Mouse (Mus musculus) midbrain, embryonic 12.5 days (tissue): ENCODE measurements around the gene Ikzf3. TPM values are rescaled to one million over a fixed set of nuclear protein-coding genes. Genes with fewer than 3 reads are reported as not detected.

ENCODE experiments used
- ATAC-seq: fragments of 200-750 bp; cut with Nextera tagmentation; 2 replicates; pipeline ENCODE4 v1.8.0; 2017; ENCODE audit warnings: low read depth, moderate TSS enrichment, moderate library complexity; ENCODE audit not compliant: low FRiP score
- H3K27ac ChIP-seq: fragments of 300-500 bp; sonication (generic); replicated peaks from 2 replicates; pipeline ENCODE4 v1.5.1; 2016; ENCODE audit warnings: mild to moderate bottlenecking
- H3K27me3 ChIP-seq: fragments of 300-500 bp; sonication (generic); 2 replicates; pipeline ENCODE4 v1.6.1; 2016; ENCODE audit warnings: mild to moderate bottlenecking
- H3K36me3 ChIP-seq: fragments of 300-500 bp; sonication (generic); 2 replicates; pipeline ENCODE4 v1.6.1; 2016
- H3K4me1 ChIP-seq: fragments of 300-500 bp; sonication (generic); 2 replicates; pipeline ENCODE4 v1.6.1; 2016
- H3K4me2 ChIP-seq: fragments of 300-500 bp; sonication (generic); replicated peaks from 2 replicates; pipeline ENCODE4 v1.6.1; 2016; ENCODE audit warnings: mild to moderate bottlenecking, moderate library complexity
- H3K4me3 ChIP-seq: fragments of 300-500 bp; sonication (generic); 2 replicates; pipeline ENCODE4 v1.5.1; 2016; ENCODE audit warnings: mild to moderate bottlenecking
- H3K9ac ChIP-seq: fragments of 300-500 bp; sonication (generic); replicated peaks from 2 replicates; pipeline ENCODE4 v1.6.1; 2016; ENCODE audit warnings: mild to moderate bottlenecking, moderate library complexity
- H3K9me3 ChIP-seq: fragments of 300-500 bp; sonication (generic); 2 replicates; pipeline ENCODE4 v1.6.1; 2016; ENCODE audit warnings: mild to moderate bottlenecking
- WGBS: fragments of 180-500 bp; shearing (Covaris S2); methylation state at CpG from one replicate; pipeline ENCODE4 v1.1.7; 2016; 5-methylcytosine and 5-hydroxymethylcytosine counted together
- polyA plus RNA-seq: library from polyadenylated mRNA; unstranded; fragments of >200 nt; fragmentation: Nextera tagmentation; extraction: Ambion mirVana; gene quantifications from 2 replicates; pipeline ENCODE4 v1.2.1, GENCODE M21; 2016

The Ikzf3 gene
- polyA plus RNA-seq, 1 experiment from 2014 or later = 0.27 TPM

GRCm38 (mm10) chr11:98497388-98498288 lies 48.2 kb downstream of the Ikzf3 start:
- no peak for ATAC-seq
- Histone ChIP-seq H3K9ac (no peak overlapping the region), H3K27ac (no peak overlapping the region), H3K36me3 (no peaks in the 10 kb centered on the region), H3K9me3 (no peaks in the 10 kb centered on the region), H3K4me1 (peaks cover 14% of the 10 kb centered on the region), H3K4me2 (no peak overlapping the region), H3K27me3 (peaks cover 18% of the 10 kb centered on the region; the same call in 1 of the 2 replicates), H3K4me3 (no peak overlapping the region)
- 52% methylated on average over 22 of the region's 22 CpGs for WGBS

GRCm38 (mm10) chr11:98495176-98495719 lies 50.6 kb downstream of the Ikzf3 start:
- H3K4me3 ChIP-seq = no peak overlapping the region
- WGBS = 90% methylated on average over 5 of the region's 5 CpGs

GRCm38 (mm10) chr11:98493394-98493793 lies 52.4 kb downstream of the Ikzf3 start:
- Histone ChIP-seq H3K4me1 (peaks cover 14% of the 10 kb centered on the region), H3K4me3 (no peak overlapping the region), H3K27me3 (peaks cover 13% of the 10 kb centered on the region; the same call in 1 of the 2 replicates), H3K9me3 (no peaks in the 10 kb centered on the region), H3K27ac (no peak overlapping the region), H3K4me2 (no peak overlapping the region), H3K9ac (no peak overlapping the region), H3K36me3 (no peaks in the 10 kb centered on the region)
- no peak for ATAC-seq
- 65% methylated on average over 9 of the region's 9 CpGs for WGBS

More at GRCm38 (mm10) chr11:98495176-98495719, 50.6 kb downstream of the Ikzf3 start:
- H3K9me3 ChIP-seq = no peaks in the 10 kb centered on the region
- H3K36me3 ChIP-seq = no peaks in the 10 kb centered on the region
- no peak overlapping the region for H3K4me2 ChIP-seq
- no peak overlapping the region for H3K9ac ChIP-seq
- H3K27ac ChIP-seq = no peak overlapping the region
- no peak for ATAC-seq
- H3K27me3 ChIP-seq = peaks cover 13% of the 10 kb centered on the region; the same call in 1 of the 2 replicates
- peaks cover 14% of the 10 kb centered on the region for H3K4me1 ChIP-seq

- H3K4me1 ChIP-seq = peaks cover 12% of the 10 kb centered on the region
- H3K9me3 ChIP-seq = no peaks in the 10 kb centered on the region
- H3K36me3 ChIP-seq = no peaks in the 10 kb centered on the region
- no peak overlapping the region for H3K4me2 ChIP-seq
- H3K9ac ChIP-seq = no peak overlapping the region
- H3K27ac ChIP-seq = no peak overlapping the region
- H3K4me3 ChIP-seq = no peak overlapping the region
- no peak for ATAC-seq
- 17% methylated on average over 7 of the region's 7 CpGs for WGBS
- peaks cover 13% of the 10 kb centered on the region; the same call in 1 of the 2 replicates for H3K27me3 ChIP-seq
Observed at GRCm38 (mm10) chr11:98492959-98493358, 52.9 kb downstream of the Ikzf3 start.

- no peaks in the 10 kb centered on the region for H3K9me3 ChIP-seq
- ATAC-seq = no peak
- no peaks in the 10 kb centered on the region for H3K36me3 ChIP-seq
- no peak overlapping the region for H3K9ac ChIP-seq
- H3K4me2 ChIP-seq = no peak overlapping the region
- peaks cover 13% of the 10 kb centered on the region; the same call in 1 of the 2 replicates for H3K27me3 ChIP-seq
- no peak overlapping the region for H3K4me3 ChIP-seq
- WGBS = 79% methylated on average over 7 of the region's 7 CpGs
- peaks cover 3% of the 10 kb centered on the region; the same call in 1 of the 2 replicates for H3K4me1 ChIP-seq
- no peak overlapping the region for H3K27ac ChIP-seq
Observed at GRCm38 (mm10) chr11:98491571-98491970, 54.3 kb downstream of the Ikzf3 start.

- no peaks in the 10 kb centered on the region for H3K9me3 ChIP-seq
- 79% methylated on average over 20 of the region's 20 CpGs for WGBS
- H3K27ac ChIP-seq = no peak overlapping the region
Observed at GRCm38 (mm10) chr11:98488540-98489234, 57.1 kb downstream of the Ikzf3 start.

GRCm38 (mm10) chr11:98487526-98488040 lies 58.2 kb downstream of the Ikzf3 start:
- no peak overlapping the region for H3K27ac ChIP-seq
- no peaks in the 10 kb centered on the region for H3K9me3 ChIP-seq
- no peaks in the 10 kb centered on the region for H3K4me1 ChIP-seq
- H3K4me3 ChIP-seq = no peak overlapping the region
- no peak overlapping the region for H3K9ac ChIP-seq
- H3K27me3 ChIP-seq = no peaks in the 10 kb centered on the region
- ATAC-seq = no peak
- 88% methylated on average over 4 of the region's 5 CpGs for WGBS
- H3K4me2 ChIP-seq = no peak overlapping the region
- no peaks in the 10 kb centered on the region for H3K36me3 ChIP-seq

More at GRCm38 (mm10) chr11:98488540-98489234, 57.1 kb downstream of the Ikzf3 start:
- H3K27me3 ChIP-seq = 0 out of 2 replicates have a peak, but pooled peaks cover 1% of the 10 kb centered on the region
- no peak overlapping the region for H3K9ac ChIP-seq
- peaks cover 3% of the 10 kb centered on the region; the same call in 1 of the 2 replicates for H3K4me1 ChIP-seq
- no peak overlapping the region for H3K4me2 ChIP-seq
- no peak overlapping the region for H3K4me3 ChIP-seq
- no peak for ATAC-seq
- no peaks in the 10 kb centered on the region for H3K36me3 ChIP-seq

- 86% methylated on average over 2 of the region's 2 CpGs for WGBS
- no peak overlapping the region for H3K27ac ChIP-seq
- no peaks in the 10 kb centered on the region for H3K4me1 ChIP-seq
- H3K36me3 ChIP-seq = no peaks in the 10 kb centered on the region
- no peak overlapping the region for H3K4me2 ChIP-seq
- no peaks in the 10 kb centered on the region for H3K27me3 ChIP-seq
- H3K9me3 ChIP-seq = no peaks in the 10 kb centered on the region
- H3K4me3 ChIP-seq = no peak overlapping the region
- H3K9ac ChIP-seq = no peak overlapping the region
- ATAC-seq = no peak
Observed at GRCm38 (mm10) chr11:98485749-98486148, 60.1 kb downstream of the Ikzf3 start.

GRCm38 (mm10) chr11:98482067-98482466 lies 63.8 kb downstream of the Ikzf3 start:
- no peak for ATAC-seq
- H3K9me3 ChIP-seq = no peaks in the 10 kb centered on the region
- no peak overlapping the region for H3K27ac ChIP-seq
- H3K4me3 ChIP-seq = no peak overlapping the region
- no peaks in the 10 kb centered on the region for H3K27me3 ChIP-seq
- no peaks in the 10 kb centered on the region for H3K36me3 ChIP-seq
- WGBS = 85% methylated on average over 10 of the region's 10 CpGs
- H3K4me1 ChIP-seq = no peaks in the 10 kb centered on the region
- no peak overlapping the region for H3K9ac ChIP-seq
- H3K4me2 ChIP-seq = no peak overlapping the region

GRCm38 (mm10) chr11:98481231-98481630 lies 64.6 kb downstream of the Ikzf3 start:
- Histone ChIP-seq H3K27me3 (no peaks in the 10 kb centered on the region), H3K9ac (no peak overlapping the region), H3K4me1 (no peaks in the 10 kb centered on the region), H3K9me3 (no peaks in the 10 kb centered on the region), H3K36me3 (no peaks in the 10 kb centered on the region), H3K4me3 (no peak overlapping the region), H3K4me2 (no peak overlapping the region), H3K27ac (no peak overlapping the region)
- ATAC-seq = no peak
- 78% methylated on average over 6 of the region's 6 CpGs for whole genome bisulfite sequencing

GRCm38 (mm10) chr11:98479940-98480497 lies 65.8 kb downstream of the Ikzf3 start:
- WGBS = 90% methylated on average over 12 of the region's 12 CpGs

More at GRCm38 (mm10) chr11:98479940-98480497, 65.8 kb downstream of the Ikzf3 start:
- Histone ChIP-seq H3K4me3 (no peak overlapping the region), H3K36me3 (no peaks in the 10 kb centered on the region), H3K4me2 (no peak overlapping the region), H3K27me3 (no peaks in the 10 kb centered on the region), H3K27ac (no peak overlapping the region), H3K4me1 (no peaks in the 10 kb centered on the region), H3K9ac (no peak overlapping the region), H3K9me3 (no peaks in the 10 kb centered on the region)
- no peak for ATAC-seq
